Mouse (Mus musculus) hindbrain, embryonic 16.5 days (tissue): ENCODE data around the gene Cacna2d3. TPM values are rescaled to one million over a fixed set of nuclear protein-coding genes. Genes with fewer than 3 reads are reported as not detected.

ENCODE experiments used
- ATAC-seq: fragments of 200-750 bp; cut with Nextera tagmentation; 2 replicates; pipeline ENCODE4 v1.8.0; 2017; ENCODE audit warnings: moderate TSS enrichment, moderate library complexity
- H3K27ac ChIP-seq: fragments of 300-500 bp; sonication (generic); 2 replicates; pipeline ENCODE4 v1.5.1; 2014; ENCODE audit warnings: low read depth, mild to moderate bottlenecking, control low read depth, low read length, moderate library complexity
- H3K27me3 ChIP-seq: fragments of 300-500 bp; sonication (generic); replicated peaks from 2 replicates; pipeline ENCODE4 v1.6.1; 2014; ENCODE audit warnings: low read length; ENCODE audit not compliant: control insufficient read depth, insufficient read depth
- H3K36me3 ChIP-seq: fragments of 300-500 bp; sonication (generic); 2 replicates; pipeline ENCODE4 v1.6.1; 2014; ENCODE audit warnings: mild to moderate bottlenecking, low read length, moderate library complexity, mixed read lengths; ENCODE audit not compliant: control insufficient read depth, insufficient read depth
- H3K4me1 ChIP-seq: fragments of 300-500 bp; sonication (generic); 2 replicates; pipeline ENCODE4 v1.6.1; 2014; ENCODE audit warnings: low read depth, low read length; ENCODE audit not compliant: control insufficient read depth, insufficient read depth
- H3K4me2 ChIP-seq: fragments of 300-500 bp; sonication (generic); 2 replicates; pipeline ENCODE4 v1.6.1; 2014; ENCODE audit warnings: mild to moderate bottlenecking, low read length, control low read depth, moderate library complexity
- H3K4me3 ChIP-seq: fragments of 300-500 bp; sonication (generic); 2 replicates; pipeline ENCODE4 v1.5.1; 2014; ENCODE audit warnings: mild to moderate bottlenecking, low read length, control low read depth, moderate library complexity
- H3K9ac ChIP-seq: fragments of 300-500 bp; sonication (generic); 2 replicates; pipeline ENCODE4 v1.6.1; 2014; ENCODE audit warnings: low read depth, mild to moderate bottlenecking, control low read depth, low read length, moderate library complexity
- H3K9me3 ChIP-seq: fragments of 300-500 bp; sonication (generic); 2 replicates; pipeline ENCODE4 v1.6.1; 2014; ENCODE audit warnings: mild to moderate bottlenecking, low read length, moderate library complexity; ENCODE audit not compliant: control insufficient read depth
- WGBS: fragments of 180-500 bp; shearing (Covaris S2); extraction: QIAGEN DNeasy Blood & Tissue Kit; methylation state at CpG from one replicate; pipeline ENCODE4 v1.1.7; 2014; 5-methylcytosine and 5-hydroxymethylcytosine counted together
- polyA plus RNA-seq: library from polyadenylated mRNA; unstranded; fragments of >200 nt; fragmentation: Nextera tagmentation; extraction: Ambion mirVana; gene quantifications from 2 replicates; pipeline ENCODE4 v1.2.1, GENCODE M21; 2015

Cacna2d3 gene
- polyA plus RNA-seq, 1 experiment from 2014 or later = 32.8 TPM

DNA sequence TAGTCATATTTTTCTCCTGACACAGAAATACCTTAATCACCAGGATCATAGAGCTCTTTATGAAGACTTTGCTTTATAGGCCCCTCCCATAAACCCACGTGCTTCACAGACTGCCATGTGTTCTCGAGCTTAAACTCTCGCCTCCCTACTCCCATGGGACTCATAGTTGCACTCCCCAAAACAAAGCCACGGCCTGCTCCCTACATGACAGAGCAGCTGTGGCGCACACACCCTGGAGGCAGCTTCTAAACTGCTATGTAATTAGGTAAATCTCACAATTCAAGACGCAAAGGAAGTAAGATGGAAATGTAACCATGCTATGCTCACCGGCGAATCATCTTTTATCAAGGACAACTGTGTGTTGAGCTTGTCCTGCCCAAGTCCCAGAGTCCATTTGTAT, 319.2 kb downstream of the Cacna2d3 start:
- 46% methylated on average over 8 of the region's 8 CpGs for WGBS
- Histone ChIP-seq H3K4me3 (no peak overlapping the region), H3K27me3 (no peaks in the 10 kb centered on the region), H3K4me2 (no peak overlapping the region), H3K9me3 (no peaks in the 10 kb centered on the region), H3K36me3 (no peaks in the 10 kb centered on the region), H3K4me1 (no peaks in the 10 kb centered on the region), H3K27ac (no peak overlapping the region), H3K9ac (no peak overlapping the region)
- ATAC-seq = no peak

DNA sequence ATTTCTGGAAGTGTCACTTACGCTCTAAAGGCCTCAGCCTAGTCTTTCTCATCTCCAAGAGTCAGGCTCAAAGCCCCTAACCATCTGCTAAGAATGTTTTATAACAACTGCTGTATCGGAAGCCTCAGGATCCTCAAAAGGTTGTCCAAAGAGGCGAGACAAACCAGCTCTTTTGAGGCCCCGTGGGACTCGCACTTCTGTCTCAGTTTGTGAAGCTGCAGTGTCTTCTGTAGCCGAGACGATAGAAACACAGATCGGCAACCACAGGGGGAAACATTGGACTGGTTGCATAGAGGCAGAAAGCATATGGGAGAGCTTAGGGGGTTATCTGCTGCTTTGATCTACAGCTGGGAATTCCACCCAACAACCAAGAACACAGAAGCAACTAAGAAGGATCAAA, 327.9 kb downstream of the Cacna2d3 start:
- ATAC-seq = no peak
- Histone ChIP-seq H3K27ac (no peak overlapping the region), H3K9ac (no peak overlapping the region), H3K9me3 (no peaks in the 10 kb centered on the region), H3K4me1 (no peaks in the 10 kb centered on the region), H3K4me2 (no peak overlapping the region), H3K36me3 (no peaks in the 10 kb centered on the region), H3K27me3 (no peaks in the 10 kb centered on the region), H3K4me3 (no peak overlapping the region)
- WGBS = 81% methylated on average over 8 of the region's 8 CpGs

DNA sequence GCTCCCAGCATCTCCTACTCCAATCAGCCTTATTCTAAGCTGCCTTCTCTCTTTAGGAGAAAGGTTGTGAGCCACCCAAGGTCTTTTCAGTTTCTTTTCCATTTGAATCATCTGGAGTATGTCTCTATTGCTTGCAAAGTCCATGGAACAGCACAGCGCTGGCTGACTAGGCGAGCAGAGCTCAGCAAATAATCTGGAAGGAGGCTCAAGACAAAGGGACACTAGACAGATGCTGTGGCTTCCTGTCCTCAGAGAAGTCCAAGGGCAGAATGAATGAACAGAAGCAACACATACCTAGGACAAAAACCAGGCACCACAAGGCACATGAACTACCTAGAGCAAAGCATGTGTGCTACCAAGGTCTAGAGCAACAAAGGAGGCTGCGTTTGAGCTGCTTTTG, 328.8 kb downstream of the Cacna2d3 start:
- H3K4me1 ChIP-seq = no peaks in the 10 kb centered on the region
- no peak overlapping the region for H3K4me2 ChIP-seq
- H3K27ac ChIP-seq = no peak overlapping the region
- no peak for ATAC-seq
- no peak overlapping the region for H3K9ac ChIP-seq
- 94% methylated on average over 3 of the region's 3 CpGs for WGBS
- H3K27me3 ChIP-seq = no peaks in the 10 kb centered on the region
- H3K36me3 ChIP-seq = no peaks in the 10 kb centered on the region
- H3K4me3 ChIP-seq = no peak overlapping the region
- H3K9me3 ChIP-seq = no peaks in the 10 kb centered on the region

DNA sequence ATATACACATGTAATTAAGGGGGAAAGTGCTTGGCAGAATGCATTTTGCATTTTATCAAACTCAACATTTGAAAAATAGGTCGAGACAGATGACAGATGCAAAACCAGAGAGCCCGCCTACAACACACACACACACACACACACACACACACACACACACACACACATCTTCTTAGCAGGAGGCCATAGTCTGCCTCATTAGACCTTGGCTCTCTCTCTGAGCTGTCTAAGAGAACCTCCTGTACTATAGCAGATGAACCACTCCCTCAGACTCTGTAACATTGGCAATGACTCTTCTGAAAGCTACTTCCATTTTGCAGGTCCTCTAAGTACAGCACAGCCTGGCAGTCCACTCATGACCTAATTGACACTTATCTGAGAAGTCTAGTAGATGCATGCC, 330.2 kb downstream of the Cacna2d3 start:
- 77% methylated on average over 2 of the region's 2 CpGs for WGBS
- H3K4me1 ChIP-seq = no peaks in the 10 kb centered on the region

DNA sequence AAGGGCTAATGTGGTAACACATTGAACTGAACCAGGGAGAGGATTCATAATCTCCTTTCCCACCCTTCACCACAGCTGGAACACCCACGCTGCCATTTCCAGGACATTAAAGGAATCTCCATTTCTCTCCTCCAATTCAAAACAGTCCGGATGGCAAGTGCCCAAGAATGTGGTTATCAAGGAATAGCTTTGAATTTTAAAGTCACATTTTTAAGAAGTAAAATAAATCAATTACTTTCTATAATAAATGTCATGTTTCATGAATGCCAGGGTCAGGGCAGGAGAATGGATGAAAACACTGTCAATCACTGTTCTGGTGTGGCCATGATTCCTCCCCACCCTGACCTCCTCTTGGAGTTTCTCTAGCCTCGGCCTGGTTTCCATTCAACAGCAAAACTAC, 333.9 kb downstream of the Cacna2d3 start:
- Histone ChIP-seq H3K9me3 (no peaks in the 10 kb centered on the region), H3K36me3 (no peaks in the 10 kb centered on the region), H3K27me3 (no peaks in the 10 kb centered on the region), H3K9ac (no peak overlapping the region), H3K27ac (no peak overlapping the region), H3K4me3 (no peak overlapping the region), H3K4me1 (no peaks in the 10 kb centered on the region), H3K4me2 (no peak overlapping the region)
- no peak for ATAC-seq
- 89% methylated on average over 3 of the region's 3 CpGs for WGBS

More for the DNA sequence above, 330.2 kb downstream of the Cacna2d3 start:
- Histone ChIP-seq H3K9me3 (no peaks in the 10 kb centered on the region), H3K36me3 (no peaks in the 10 kb centered on the region), H3K27ac (no peak overlapping the region), H3K4me3 (no peak overlapping the region), H3K27me3 (no peaks in the 10 kb centered on the region), H3K4me2 (no peak overlapping the region), H3K9ac (no peak overlapping the region)
- ATAC-seq = no peak

DNA sequence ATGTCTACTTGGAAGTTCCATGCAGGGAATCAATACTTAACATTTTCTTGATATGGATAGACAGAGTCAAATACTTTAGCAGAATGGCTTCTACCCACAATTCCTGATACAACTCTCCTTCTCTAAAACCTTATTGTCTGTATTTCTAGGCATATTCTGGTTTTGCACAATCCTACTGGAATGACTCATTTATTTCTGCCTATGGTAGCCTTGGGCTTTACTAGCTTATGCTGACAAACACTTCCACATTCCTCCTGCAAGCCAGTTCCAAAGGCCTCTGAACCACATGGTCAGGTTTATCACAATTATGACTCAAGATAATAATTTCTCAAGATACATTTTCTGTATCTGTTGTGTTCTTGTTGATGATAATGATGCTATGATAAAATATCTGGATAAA, 336.2 kb downstream of the Cacna2d3 start:
- H3K4me3 ChIP-seq = no peak overlapping the region
- H3K27me3 ChIP-seq = no peaks in the 10 kb centered on the region
- no peak for ATAC-seq
- H3K4me2 ChIP-seq = no peak overlapping the region
- no peaks in the 10 kb centered on the region for H3K9me3 ChIP-seq
- no peaks in the 10 kb centered on the region for H3K36me3 ChIP-seq
- H3K9ac ChIP-seq = no peak overlapping the region
- no peak overlapping the region for H3K27ac ChIP-seq
- no peaks in the 10 kb centered on the region for H3K4me1 ChIP-seq

DNA sequence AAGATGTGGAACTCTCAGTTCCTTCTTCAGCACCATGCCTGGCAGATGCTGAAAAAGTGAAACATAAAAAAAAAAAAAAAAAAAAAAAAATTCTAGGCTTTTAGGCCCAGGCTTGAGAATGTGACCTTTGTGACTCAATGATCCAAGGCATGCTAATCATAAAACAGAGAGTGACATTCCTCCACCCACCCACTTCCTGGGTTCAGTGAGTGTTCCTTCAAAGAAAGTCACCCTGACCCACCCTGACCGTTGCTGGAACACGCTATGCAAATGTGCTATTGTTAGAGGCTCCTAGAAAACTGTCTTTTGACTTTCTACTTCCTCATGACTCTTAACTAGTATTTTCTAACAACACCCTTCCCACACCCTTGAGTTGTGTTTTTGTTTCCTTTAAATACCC, 338.9 kb downstream of the Cacna2d3 start:
- H3K4me2 ChIP-seq = no peak overlapping the region
- no peaks in the 10 kb centered on the region for H3K9me3 ChIP-seq
- H3K4me3 ChIP-seq = no peak overlapping the region
- H3K27ac ChIP-seq = no peak overlapping the region
- H3K4me1 ChIP-seq = no peaks in the 10 kb centered on the region
- 67% methylated on average over 2 of the region's 2 CpGs for WGBS
- no peaks in the 10 kb centered on the region for H3K36me3 ChIP-seq
- ATAC-seq = no peak
- H3K27me3 ChIP-seq = no peaks in the 10 kb centered on the region
- H3K9ac ChIP-seq = no peak overlapping the region

DNA sequence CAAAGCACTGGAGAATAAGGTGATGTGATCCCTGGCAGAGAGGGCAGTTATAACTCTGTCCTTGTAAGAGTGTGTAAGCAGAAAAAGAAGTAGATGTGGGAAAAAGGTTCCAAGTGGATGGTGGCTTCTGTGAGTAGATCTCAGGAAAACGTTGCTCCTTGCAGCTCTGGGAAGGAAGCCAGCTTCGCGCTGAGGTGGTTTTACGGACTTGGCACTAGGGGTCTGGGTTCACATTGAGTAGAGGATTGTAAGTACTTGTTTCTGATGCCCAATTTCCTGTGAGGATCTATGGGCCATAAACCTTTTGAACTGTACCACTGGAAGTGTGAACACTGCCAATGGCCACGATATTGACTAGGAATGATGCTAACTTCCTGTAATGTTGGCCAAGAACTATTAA, 354.8 kb downstream of the Cacna2d3 start:
- H3K9ac ChIP-seq = no peak overlapping the region
- no peak overlapping the region for H3K4me3 ChIP-seq
- no peaks in the 10 kb centered on the region for H3K9me3 ChIP-seq
- H3K4me2 ChIP-seq = no peak overlapping the region
- no peak overlapping the region for H3K27ac ChIP-seq
- no peaks in the 10 kb centered on the region for H3K4me1 ChIP-seq
- H3K36me3 ChIP-seq = no peaks in the 10 kb centered on the region
- 74% methylated on average over 5 of the region's 5 CpGs for WGBS
- ATAC-seq = no peak
- H3K27me3 ChIP-seq = no peaks in the 10 kb centered on the region

DNA sequence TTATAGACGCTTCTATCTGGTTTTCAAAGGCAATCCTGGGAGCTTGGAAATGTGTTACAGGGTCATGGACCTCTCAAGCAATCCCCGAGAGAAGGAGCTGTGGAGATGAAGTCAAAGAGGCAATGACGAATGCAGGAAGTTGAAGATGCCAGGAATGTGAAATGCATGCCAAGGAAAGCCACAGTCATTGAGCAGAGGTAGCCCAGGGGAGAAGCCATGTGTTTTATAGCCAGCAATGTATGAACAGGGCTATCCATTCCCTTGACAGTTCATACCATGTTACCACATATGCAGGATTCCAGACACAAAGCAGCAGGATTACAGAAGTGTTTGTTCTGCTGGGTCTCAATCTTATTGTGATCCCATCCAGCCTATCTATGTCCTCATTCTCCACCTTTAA, 359.2 kb downstream of the Cacna2d3 start:
- no peaks in the 10 kb centered on the region for H3K4me1 ChIP-seq
- 43% methylated on average over 3 of the region's 3 CpGs for WGBS
- H3K9ac ChIP-seq = no peak overlapping the region
- no peak overlapping the region for H3K27ac ChIP-seq
- H3K4me3 ChIP-seq = no peak overlapping the region
- H3K27me3 ChIP-seq = no peaks in the 10 kb centered on the region
- ATAC-seq = no peak
- no peaks in the 10 kb centered on the region for H3K36me3 ChIP-seq
- no peaks in the 10 kb centered on the region for H3K9me3 ChIP-seq
- H3K4me2 ChIP-seq = no peak overlapping the region

DNA sequence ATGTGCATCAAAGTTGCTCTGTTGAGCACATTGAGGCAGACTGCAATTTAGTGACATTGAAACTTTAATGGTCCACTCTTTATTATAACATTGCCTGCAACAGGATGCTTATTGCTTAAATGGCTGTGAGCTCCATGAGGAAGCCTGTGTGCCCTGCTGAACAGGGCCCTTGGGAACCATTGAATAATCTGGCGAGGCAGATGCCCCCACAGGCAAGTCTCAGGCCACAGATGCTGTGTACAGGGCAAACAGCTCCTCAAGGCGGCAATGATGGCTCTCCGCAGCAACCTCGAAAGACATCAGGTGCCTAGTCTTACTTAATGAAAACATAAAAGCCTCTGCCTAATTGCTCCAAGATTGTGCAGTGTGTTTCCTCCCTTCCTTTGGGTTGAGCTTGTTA, 371.0 kb downstream of the Cacna2d3 start:
- 50% methylated on average over 4 of the region's 4 CpGs for WGBS
- Histone ChIP-seq H3K4me1 (no peaks in the 10 kb centered on the region), H3K27me3 (no peaks in the 10 kb centered on the region), H3K9me3 (no peaks in the 10 kb centered on the region), H3K4me3 (no peak overlapping the region), H3K9ac (no peak overlapping the region), H3K36me3 (no peaks in the 10 kb centered on the region), H3K27ac (no peak overlapping the region), H3K4me2 (no peak overlapping the region)
- no peak for ATAC-seq
